Comparison of ENCODE assay signal across 15 mouse cellular contexts in genomic region chr16:42808864-42809263, GRCm38 (mm10).
A peak's percentile ranks its signal among the peaks of the same experiment; 100 is the strongest.
DNase-seq lines count a peak whose midpoint lies in the region; ATAC-seq and TF ChIP-seq lines count a peak whose summit lies in the region.
"Had no signal": no experiment of that assay in that cellular context is flagged by ENCODE, and none has a peak within 500 bp of the region (broad histone marks: within the 10 kb centered on the region; RNA-seq: fewer than 3 reads in every experiment).

No protein-coding gene starts in this region.

- no peak for TF ChIP-seq CTCF in forebrain, postnatal 0 days (IDR thresholded peaks at IDR 0.05; ENCODE audit: low read depth)
- TF ChIP-seq CTCF in brain, embryonic 14.5 days (IDR thresholded peaks at IDR 0.05; ENCODE audit: borderline replicate concordance, extremely low read depth, insufficient read depth, insufficient read length) = no peak

- H3K27me3 ChIP-seq in forebrain, postnatal 0 days (ENCODE audit: insufficient read depth, low read length) = no peaks in the 10 kb centered on the region
- H3K27me3 ChIP-seq in forebrain, embryonic 16.5 days (replicated peaks; ENCODE audit: control insufficient read depth, insufficient read depth, low read length) = no peaks in the 10 kb centered on the region
- no peaks in the 10 kb centered on the region for H3K27me3 ChIP-seq in kidney, embryonic 16.5 days (ENCODE audit: insufficient read depth, low read length)
- H3K27me3 ChIP-seq in intestine, embryonic 15.5 days (replicated peaks) = no peaks in the 10 kb centered on the region
- H3K27me3 ChIP-seq: heart, embryonic 13.5 days; midbrain, embryonic 13.5 days had no signal

- no peaks in the 10 kb centered on the region for H3K9me3 ChIP-seq in forebrain, postnatal 0 days (ENCODE audit: low read length)
- H3K9me3 ChIP-seq in forebrain, embryonic 16.5 days (ENCODE audit: control insufficient read depth, low read length) = no peaks in the 10 kb centered on the region
- H3K9me3 ChIP-seq in kidney, embryonic 16.5 days (ENCODE audit: low read length) = no peaks in the 10 kb centered on the region
- no peaks in the 10 kb centered on the region for H3K9me3 ChIP-seq in intestine, embryonic 15.5 days
- H3K9me3 ChIP-seq: heart, embryonic 13.5 days; midbrain, embryonic 13.5 days had no signal

- peak; percentile 15 for DNase-seq in forebrain, postnatal 0 days
- DNase-seq in kidney, postnatal 10 days = peak; percentile 23
- peak; percentile 14 for DNase-seq in 3134 (ENCODE audit: extremely low read depth, insufficient read length, low spot score)
- DNase-seq in brain, embryonic 14.5 days (ENCODE audit: low read depth) = peak; percentile 48
- no peak for DNase-seq in right cerebral cortex, postnatal 4 days
- DNase-seq: cerebellum, adult 2 months; liver; right cerebral cortex, postnatal 25 days had no signal

- no peak overlapping the region for H3K4me3 ChIP-seq in forebrain, postnatal 0 days (ENCODE audit: low read depth, low read length)
- no peak overlapping the region for H3K4me3 ChIP-seq in forebrain, embryonic 16.5 days (replicated peaks; ENCODE audit: low read length)
- no peak overlapping the region for H3K4me3 ChIP-seq in kidney, embryonic 16.5 days (ENCODE audit: low read length)
- no peak overlapping the region for H3K4me3 ChIP-seq in intestine, embryonic 15.5 days (replicated peaks)
- H3K4me3 ChIP-seq: heart, embryonic 13.5 days; midbrain, embryonic 13.5 days had no signal

- no peak overlapping the region for H3K4me2 ChIP-seq in forebrain, postnatal 0 days (ENCODE audit: low read depth)
- no peak overlapping the region for H3K4me2 ChIP-seq in forebrain, embryonic 16.5 days (ENCODE audit: low read length)
- no peak overlapping the region for H3K4me2 ChIP-seq in kidney, embryonic 16.5 days (replicated peaks; ENCODE audit: low read depth, low read length)
- no peak overlapping the region for H3K4me2 ChIP-seq in intestine, embryonic 15.5 days (replicated peaks)
- H3K4me2 ChIP-seq: heart, embryonic 13.5 days; hindbrain, embryonic 14.5 days; midbrain, embryonic 13.5 days had no signal

- no peaks in the 10 kb centered on the region for H3K4me1 ChIP-seq in forebrain, postnatal 0 days (ENCODE audit: insufficient read depth)
- peaks cover 4% of the 10 kb centered on the region; the same call in 1 of the 2 replicates for H3K4me1 ChIP-seq in forebrain, embryonic 16.5 days (replicated peaks; ENCODE audit: control insufficient read depth, insufficient read depth, low read length)
- H3K4me1 ChIP-seq in kidney, embryonic 16.5 days (ENCODE audit: insufficient read depth, low read length) = no peaks in the 10 kb centered on the region; the same call in 1 of the 2 replicates
- no peaks in the 10 kb centered on the region for H3K4me1 ChIP-seq in intestine, embryonic 15.5 days (replicated peaks)
- H3K4me1 ChIP-seq: midbrain, embryonic 13.5 days had no signal

- no peak overlapping the region for H3K27ac ChIP-seq in forebrain, postnatal 0 days (ENCODE audit: low read depth, low read length)
- H3K27ac ChIP-seq in forebrain, embryonic 16.5 days (ENCODE audit: low read length) = no peak overlapping the region
- no peak overlapping the region for H3K27ac ChIP-seq in kidney, embryonic 16.5 days (ENCODE audit: low read length)
- H3K27ac ChIP-seq in intestine, embryonic 15.5 days = no peak overlapping the region
- H3K27ac ChIP-seq: heart, embryonic 13.5 days; hindbrain, embryonic 14.5 days; midbrain, embryonic 13.5 days had no signal

- no peak overlapping the region for H3K9ac ChIP-seq in forebrain, postnatal 0 days
- H3K9ac ChIP-seq in forebrain, embryonic 16.5 days (replicated peaks; ENCODE audit: low read depth, low read length) = no peak overlapping the region
- H3K9ac ChIP-seq in kidney, embryonic 16.5 days (replicated peaks; ENCODE audit: low read length) = no peak overlapping the region
- no peak overlapping the region for H3K9ac ChIP-seq in intestine, embryonic 15.5 days
- H3K9ac ChIP-seq: heart, embryonic 13.5 days; hindbrain, embryonic 14.5 days; midbrain, embryonic 13.5 days had no signal

- no peak for TF ChIP-seq POLR2A in brain, embryonic 14.5 days (IDR thresholded peaks at IDR 0.05; ENCODE audit: borderline replicate concordance, extremely low read depth, insufficient read depth, insufficient read length, poor library complexity, severe bottlenecking)

- no peaks in the 10 kb centered on the region for H3K36me3 ChIP-seq in forebrain, postnatal 0 days (ENCODE audit: insufficient read depth)
- no peaks in the 10 kb centered on the region for H3K36me3 ChIP-seq in forebrain, embryonic 16.5 days (ENCODE audit: control insufficient read depth, insufficient read depth)
- H3K36me3 ChIP-seq in kidney, embryonic 16.5 days (ENCODE audit: insufficient read depth, low read length) = no peaks in the 10 kb centered on the region
- no peaks in the 10 kb centered on the region for H3K36me3 ChIP-seq in intestine, embryonic 15.5 days
- H3K36me3 ChIP-seq: heart, embryonic 13.5 days; midbrain, embryonic 13.5 days had no signal

- 47% methylated on average over 6 of the region's 6 CpGs for WGBS in forebrain, postnatal 0 days
- 46% methylated on average over 6 of the region's 6 CpGs for WGBS in forebrain, embryonic 16.5 days
- 48% methylated on average over 6 of the region's 6 CpGs for WGBS in kidney, embryonic 16.5 days
- WGBS in intestine, embryonic 15.5 days = 56% methylated on average over 6 of the region's 6 CpGs

- ATAC-seq in forebrain, postnatal 0 days = no peak
- ATAC-seq in forebrain, embryonic 16.5 days = no peak
- ATAC-seq in kidney, embryonic 16.5 days (ENCODE audit: low FRiP score, low TSS enrichment) = no peak
- ATAC-seq in intestine, embryonic 15.5 days = no peak
- ATAC-seq: activated CD4-positive, CD25-positive, alpha-beta regulatory T cell, adult 4 months; midbrain, embryonic 13.5 days had no signal
